Mouse (Mus musculus) CH12.LX (cell line): Measurements from ENCODE around the gene Adam1a. TPM values are rescaled to one million over a fixed set of nuclear protein-coding genes. Genes with fewer than 3 reads are reported as not detected.

Experiments
- DNase-seq: peaks from one replicate; pipeline ENCODE4 v3.0.0-alpha.2; 2013; ENCODE audit errors: extremely low read depth
- H3K27ac ChIP-seq: 2 replicates; pipeline ENCODE4 v1.5.1; 2012; ENCODE audit warnings: low read depth, mild to moderate bottlenecking, control low read depth, moderate library complexity; ENCODE audit not compliant: insufficient read depth
- H3K27me3 ChIP-seq: replicated peaks from 2 replicates; pipeline ENCODE3; 2012; ENCODE audit warnings: inconsistent platforms
- H3K36me3 ChIP-seq, 2 experiments: replicated peaks in 1 of 2; 2 replicates each; pipeline versions ENCODE3 to v1.6.1; 2012; ENCODE audit warnings: inconsistent platforms in 1 of 2, low read length in 1 of 2, mild to moderate bottlenecking in 1 of 2, mixed read lengths in 1 of 2, moderate library complexity in 1 of 2; ENCODE audit not compliant: control insufficient read depth in 1 of 2, insufficient read depth in 1 of 2
- H3K4me1 ChIP-seq, 2 experiments: 2 replicates each; pipeline ENCODE4 v1.6.1; 2012; ENCODE audit warnings: inconsistent platforms in 1 of 2, moderate library complexity in 1 of 2; ENCODE audit not compliant: insufficient read depth in 2 of 2, control insufficient read depth in 1 of 2
- H3K4me2 ChIP-seq: 2 replicates; pipeline ENCODE4 v1.6.1; 2012; ENCODE audit warnings: low read depth, mild to moderate bottlenecking, control low read depth; ENCODE audit not compliant: poor library complexity, insufficient read depth, severe bottlenecking
- H3K4me3 ChIP-seq, 3 experiments: fragments of 150-350 bp in 1 of 3; sonication (generic) in 1 of 3; replicated peaks in 1 of 3; 2 replicates each; pipeline versions ENCODE3 to v1.5.1; 2011 to 2012; ENCODE audit warnings: low read depth in 2 of 3, low read length in 2 of 3, mild to moderate bottlenecking in 2 of 3, moderate library complexity in 2 of 3, control low read depth in 1 of 3, improper control_type of control experiment in 1 of 3, inconsistent platforms in 1 of 3, mixed read lengths in 1 of 3; ENCODE audit not compliant: poor library complexity in 1 of 3
- H3K79me2 ChIP-seq: replicated peaks from 2 replicates; pipeline ENCODE4 v1.6.1; 2012; ENCODE audit warnings: mild to moderate bottlenecking, moderate library complexity; ENCODE audit not compliant: control insufficient read depth, poor library complexity, insufficient read depth, severe bottlenecking; ENCODE audit errors: extremely low read depth
- H3K9ac ChIP-seq: 2 replicates; pipeline ENCODE4 v1.6.1; 2012; ENCODE audit warnings: low read depth, mild to moderate bottlenecking, control low read depth, moderate library complexity; ENCODE audit not compliant: insufficient read depth
- H3K9me3 ChIP-seq: replicated peaks from 2 replicates; pipeline ENCODE3; 2012; ENCODE audit warnings: low read length, inconsistent platforms, mixed read lengths
- BHLHE40 ChIP-seq: IDR thresholded peaks from 2 replicates; pipeline ENCODE4 v1.6.1; 2011; ENCODE audit warnings: mild to moderate bottlenecking, low read depth, low read length, improper control_type of control experiment
- E2F4 ChIP-seq: IDR thresholded peaks from 2 replicates; pipeline ENCODE4 v1.6.1; 2011; ENCODE audit warnings: low read depth, low read length, improper control_type of control experiment; ENCODE audit not compliant: insufficient replicate concordance
- ELF1 ChIP-seq: IDR thresholded peaks from 2 replicates; pipeline ENCODE4 v1.6.1; 2014; ENCODE audit warnings: low read depth, mild to moderate bottlenecking, inconsistent platforms, low read length, improper control_type of control experiment
- EP300 ChIP-seq: IDR thresholded peaks from 2 replicates; pipeline ENCODE4 v1.6.1; 2011; ENCODE audit warnings: low read length, improper control_type of control experiment
- ETS1 ChIP-seq: conservative IDR thresholded peaks from 2 replicates; pipeline ENCODE4 v1.6.1; 2012; ENCODE audit warnings: low read depth, mild to moderate bottlenecking, inconsistent platforms, low read length, improper control_type of control experiment, moderate library complexity
- GABPA ChIP-seq: IDR thresholded peaks from 2 replicates; pipeline ENCODE4 v1.6.1; 2012; ENCODE audit warnings: low read depth, low read length, improper control_type of control experiment, inconsistent platforms; ENCODE audit not compliant: insufficient replicate concordance
- IRF4 ChIP-seq: IDR thresholded peaks from 2 replicates; pipeline ENCODE4 v1.6.1; 2014; ENCODE audit warnings: low read depth, mild to moderate bottlenecking, inconsistent platforms, low read length, improper control_type of control experiment
- JUN ChIP-seq: IDR thresholded peaks from 2 replicates; pipeline ENCODE4 v1.6.1; 2011; ENCODE audit warnings: low read depth, mild to moderate bottlenecking, low read length, improper control_type of control experiment, moderate library complexity; ENCODE audit not compliant: insufficient read depth
- JUND ChIP-seq: conservative IDR thresholded peaks from 2 replicates; pipeline ENCODE4 v1.6.1; 2011; ENCODE audit warnings: low read depth, low read length, improper control_type of control experiment
- KAT2A ChIP-seq: IDR thresholded peaks from 2 replicates; pipeline ENCODE4 v1.6.1; 2012; ENCODE audit warnings: low read length, improper control_type of control experiment, inconsistent platforms; ENCODE audit not compliant: insufficient replicate concordance
- MAFK ChIP-seq: IDR thresholded peaks from 2 replicates; pipeline ENCODE4 v1.6.1; 2011; ENCODE audit warnings: low read length, improper control_type of control experiment; ENCODE audit not compliant: insufficient replicate concordance
- MAX ChIP-seq: IDR thresholded peaks from 2 replicates; pipeline ENCODE4 v1.6.1; 2011; ENCODE audit warnings: low read length, improper control_type of control experiment
- MAZ ChIP-seq: IDR thresholded peaks from 2 replicates; pipeline ENCODE4 v1.6.1; 2012; ENCODE audit warnings: low read depth, mild to moderate bottlenecking, inconsistent platforms, low read length, improper control_type of control experiment, moderate library complexity
- MXI1 ChIP-seq: IDR thresholded peaks from 2 replicates; pipeline ENCODE4 v1.6.1; 2011; ENCODE audit warnings: mild to moderate bottlenecking, low read depth, low read length, improper control_type of control experiment
- MYC ChIP-seq: IDR thresholded peaks from 2 replicates; pipeline ENCODE4 v1.6.1; 2011; ENCODE audit warnings: low read depth, mild to moderate bottlenecking, improper control_type of control experiment, low read length
- NRF1 ChIP-seq: IDR thresholded peaks from 2 replicates; pipeline ENCODE4 v1.6.1; 2014; ENCODE audit warnings: low read depth, mild to moderate bottlenecking, inconsistent platforms, low read length, improper control_type of control experiment, moderate library complexity
- PAX5 ChIP-seq: IDR thresholded peaks from 2 replicates; pipeline ENCODE4 v1.6.1; 2012; ENCODE audit warnings: low read length, inconsistent platforms, mixed read lengths
- POLR2A ChIP-seq: IDR thresholded peaks from 2 replicates; pipeline ENCODE4 v1.6.1; 2011; ENCODE audit warnings: low read depth, mild to moderate bottlenecking, improper control_type of control experiment, low read length
- SMC3 ChIP-seq: IDR thresholded peaks from 2 replicates; pipeline ENCODE4 v1.6.1; 2011; ENCODE audit warnings: low read depth, low read length, improper control_type of control experiment
- TBP ChIP-seq: conservative IDR thresholded peaks from 2 replicates; pipeline ENCODE4 v1.6.1; 2011; ENCODE audit warnings: low read depth, low read length, improper control_type of control experiment
- TCF12 ChIP-seq: IDR thresholded peaks from 2 replicates; pipeline ENCODE4 v1.6.1; 2014; ENCODE audit warnings: low read depth, mild to moderate bottlenecking, inconsistent platforms, low read length, improper control_type of control experiment
- USF2 ChIP-seq: conservative IDR thresholded peaks from 2 replicates; pipeline ENCODE4 v1.6.1; 2011; ENCODE audit warnings: low read depth, low read length, improper control_type of control experiment
- ZC3H11A ChIP-seq: IDR thresholded peaks from 2 replicates; pipeline ENCODE4 v1.6.1; 2012; ENCODE audit warnings: low read depth, mild to moderate bottlenecking, inconsistent platforms, low read length, improper control_type of control experiment
- ZMIZ1 ChIP-seq: IDR thresholded peaks from 2 replicates; pipeline ENCODE4 v1.6.1; 2012; ENCODE audit warnings: low read depth, mild to moderate bottlenecking, inconsistent platforms, low read length, improper control_type of control experiment
- ZNF384 ChIP-seq: IDR thresholded peaks from 2 replicates; pipeline ENCODE4 v1.6.1; 2012; ENCODE audit warnings: low read depth, low read length, improper control_type of control experiment, inconsistent platforms
- dilution Hi-C: fragments of 300-500 bp; cut with MboI; formaldehyde crosslinking; loops from 2 replicates; pipeline ENCODE4 v1.14.3; 2020; ENCODE audit warnings: low sequenced_read_pairs; ENCODE audit not compliant: extremely low pct_unique_long_range_greater_than_20kb, extremely low pct_ligation_motif_present
- in situ Hi-C: fragments of 300-500 bp; cut with MboI; formaldehyde crosslinking; loops from 3 replicates; pipeline ENCODE4 v1.14.3; 2019; ENCODE audit warnings: low sequenced_read_pairs, low pct_ligation_motif_present, low pct_unique_long_range_greater_than_20kb, mixed read lengths
- polyA plus RNA-seq: library from polyadenylated mRNA; unstranded; fragments of >175 nt; gene quantifications from 2 replicates; pipeline ENCODE4 v1.2.1, GENCODE M21; 2012; ENCODE audit warnings: low read depth; ENCODE audit not compliant: insufficient read length
- total RNA-seq, 2 experiments: library from RNA; depleted of rRNA; stranded (reverse); fragments of 300-350 nt in 1 of 2; fragments of >200 nt in 1 of 2; gene quantifications; 2 replicates each; pipeline ENCODE4 v1.2.3; 2012 to 2014

The Adam1a gene
- total and polyA plus RNA-seq, 3 experiments, result 1.2 to 1.6 (median 1.3) TPM

GRCm38 (mm10) chr5:121500719-121501118, 44.6 kb downstream of the Adam1a start:
- H3K27ac ChIP-seq, result no peak overlapping the region
- in situ Hi-C loops, result no loop called here

GRCm38 (mm10) chr5:121493305-121493704, 52.0 kb downstream of the Adam1a start:
- Histone ChIP-seq H3K9me3 (no peaks in the 10 kb centered on the region), H3K36me3 (no peaks in the 10 kb centered on the region), H3K4me1 (no peaks in the 10 kb centered on the region), H3K27ac (no peak overlapping the region), H3K27me3 (no peaks in the 10 kb centered on the region), H3K79me2 (no peaks in the 10 kb centered on the region), H3K4me3 (no peak overlapping the region), H3K4me2 (no peak overlapping the region), H3K9ac (no peak overlapping the region)
- TF ChIP-seq E2F4, result no peak
- TF ChIP-seq TBP, result no peak
- TF ChIP-seq SMC3, result no peak
- no peak for TF ChIP-seq ZC3H11A
- no peak for TF ChIP-seq MXI1
- no peak for TF ChIP-seq BHLHE40
- no peak for TF ChIP-seq POLR2A
- no peak for TF ChIP-seq ELF1
- no peak for TF ChIP-seq ZNF384
- no peak for TF ChIP-seq USF2
- in situ Hi-C loops, result loop anchor here (5.0 kb wide), 1 partner anchor 34 kb away; no protein-coding TSS in a partner anchor
- DNase-seq, result no peak
- dilution Hi-C loops, result no loop called here

More at GRCm38 (mm10) chr5:121500719-121501118, 44.6 kb downstream of the Adam1a start:
- Histone ChIP-seq H3K36me3 (no peaks in the 10 kb centered on the region), H3K4me1 (peaks cover 11% of the 10 kb centered on the region in 2 experiments), H3K27me3 (no peaks in the 10 kb centered on the region), H3K4me3 (no peak overlapping the region), H3K9ac (no peak overlapping the region), H3K4me2 (no peak overlapping the region), H3K79me2 (no peaks in the 10 kb centered on the region), H3K9me3 (no peaks in the 10 kb centered on the region)
- dilution Hi-C loops, result no loop called here
- TF ChIP-seq MAZ, result no peak
- TF ChIP-seq POLR2A, result no peak
- no peak for TF ChIP-seq E2F4
- no peak for TF ChIP-seq MAX
- TF ChIP-seq ETS1, result no peak
- no peak for TF ChIP-seq PAX5
- TF ChIP-seq ZMIZ1, result no peak
- no peak for TF ChIP-seq MAFK
- TF ChIP-seq JUND, result no peak
- TF ChIP-seq MYC, result no peak
- TF ChIP-seq TCF12, result no peak
- no peak for TF ChIP-seq IRF4
- no peak for TF ChIP-seq TBP
- no peak for TF ChIP-seq JUN
- TF ChIP-seq KAT2A, result no peak
- no peak for TF ChIP-seq EP300
- TF ChIP-seq SMC3, result no peak
- TF ChIP-seq GABPA, result no peak
- TF ChIP-seq NRF1, result no peak
- DNase-seq, result no peak
